Mouse (Mus musculus) activated CD4-positive, CD25-positive, alpha-beta regulatory T cell, adult 4 months (primary cell): ENCODE measurements at regions not wholly inside any gene's neighbourhood (a gene's known extent, or its start where the extent isn't known, plus 50 kb on each side); places are given as distances from the start of the nearest gene placed in this dataset.
"Not testable (repeated sequence)": the region's sequence is repeated elsewhere in the genome, so short reads cannot be mapped to it uniquely, and the experiment has no call there.

Experiments used
- ATAC-seq: one replicate; pipeline ENCODE4 v1.8.0; 2017

DNA sequence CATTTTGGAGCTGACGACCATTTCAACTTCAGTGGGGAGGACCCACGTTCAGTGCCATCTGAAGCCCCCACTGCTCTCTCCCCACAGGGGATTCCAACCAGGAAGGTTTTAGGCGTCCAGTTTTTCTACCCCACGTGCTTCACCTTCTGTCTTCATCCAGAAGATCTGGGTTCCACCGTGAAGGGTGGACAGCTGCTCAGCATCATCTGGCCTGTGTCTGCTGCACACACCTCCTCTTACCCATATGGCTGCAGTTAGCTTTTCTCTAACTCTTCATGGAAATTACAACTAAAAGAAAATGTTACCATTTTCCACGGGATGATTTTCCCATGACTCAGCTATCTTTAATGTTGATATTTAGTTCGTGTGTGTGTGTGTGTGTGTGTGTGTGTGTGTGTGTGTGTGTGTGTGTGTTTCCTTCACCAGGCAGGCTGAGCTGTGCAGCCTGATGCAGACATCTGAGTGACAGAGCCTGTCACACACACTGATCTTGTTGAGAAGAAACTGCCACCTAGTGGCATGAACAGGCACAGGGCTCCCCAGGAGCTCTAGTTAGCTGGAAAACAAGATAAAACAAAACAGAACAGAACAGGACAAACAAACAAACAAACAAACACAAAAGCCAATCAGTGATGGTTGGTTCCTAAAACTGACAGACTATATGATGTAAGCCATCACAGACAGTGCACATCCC, 107.5 kb upstream of the Rasgrp1 start:
- ATAC-seq, result peak; percentile 32

DNA sequence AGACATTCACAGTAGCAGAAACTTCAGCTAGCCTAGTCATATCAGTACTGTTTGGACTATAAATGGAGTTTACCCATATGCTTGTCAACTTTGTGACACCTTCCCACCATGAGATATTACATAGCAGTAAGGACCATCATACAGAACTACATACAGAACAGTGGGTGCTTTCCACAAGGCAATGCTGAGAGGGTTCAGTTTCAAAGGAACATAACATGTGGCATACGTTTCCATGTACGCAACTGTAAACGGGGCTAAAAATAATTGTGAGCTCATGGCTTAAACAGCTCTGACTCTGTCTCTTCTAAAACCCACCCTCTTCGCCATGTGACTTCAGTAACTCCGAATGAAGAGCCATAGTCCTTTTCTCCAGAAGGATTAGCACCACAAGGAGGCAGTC, 109.0 kb upstream of the Rasgrp1 start:
- ATAC-seq, result no peak

DNA sequence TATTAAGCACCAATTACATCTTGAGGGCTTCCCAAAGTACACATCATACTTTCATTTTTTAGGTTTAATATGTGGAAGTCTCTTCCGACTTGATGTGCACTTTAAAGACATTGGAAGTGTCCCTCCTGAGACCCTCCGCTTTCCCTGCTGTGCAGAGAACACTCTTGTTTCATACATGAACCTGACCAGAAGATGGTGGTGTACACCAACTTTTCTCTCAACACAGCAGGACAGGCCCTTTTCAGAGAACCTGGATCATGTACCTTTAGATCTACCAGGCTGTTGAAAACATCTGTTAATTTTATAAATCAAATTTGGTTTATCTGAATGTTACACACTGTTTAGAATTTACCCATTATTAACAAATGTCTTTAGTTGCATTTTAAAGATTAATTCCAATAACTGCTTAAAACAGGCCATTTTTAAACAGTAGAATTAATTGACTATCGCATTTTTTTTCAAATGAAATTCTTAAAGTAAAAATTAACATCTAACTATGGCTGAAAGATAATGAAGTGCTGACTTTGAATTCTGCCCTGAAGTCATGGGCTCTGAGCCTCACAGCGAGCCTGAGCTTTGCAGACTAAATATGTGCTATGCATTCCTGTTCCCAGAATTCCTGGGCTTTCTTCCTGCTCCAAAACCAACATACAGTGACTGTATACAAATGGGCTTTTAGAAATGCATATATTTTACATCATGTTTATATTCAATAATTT, 112.4 kb upstream of the Rasgrp1 start:
- no peak for ATAC-seq

GRCm38 (mm10) chr2:117455740-117456455, 113.1 kb upstream of the Rasgrp1 start:
- ATAC-seq, result no peak

DNA sequence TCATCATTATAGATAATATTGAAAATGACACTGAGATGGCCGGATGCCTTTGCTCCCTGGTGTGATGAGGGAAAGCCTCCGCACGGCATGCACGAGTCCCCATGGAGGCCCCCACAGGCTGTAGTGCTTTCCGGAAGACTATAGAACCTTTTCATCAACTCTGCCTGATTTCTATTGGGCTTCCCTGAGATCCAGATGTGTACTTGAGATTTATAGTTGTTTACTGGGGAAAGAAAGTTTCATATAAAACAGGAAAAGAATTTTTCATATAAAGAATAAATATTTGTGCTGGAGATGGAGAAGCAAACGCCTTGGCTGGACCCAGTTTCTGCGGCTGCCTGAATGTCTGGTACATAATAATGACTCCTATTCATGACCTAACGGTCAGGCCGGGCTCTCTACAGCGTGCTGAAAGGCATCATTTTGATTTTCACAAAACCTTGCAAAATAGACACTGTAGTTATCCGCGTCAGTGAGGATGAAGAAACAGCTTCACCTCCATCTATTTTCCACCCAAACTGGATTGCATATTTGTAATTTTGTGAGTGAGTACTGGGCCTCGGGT, 113.7 kb upstream of the Rasgrp1 start:
- no peak for ATAC-seq

GRCm38 (mm10) chr2:117461541-117462290, 118.9 kb upstream of the Rasgrp1 start:
- no peak for ATAC-seq

- ATAC-seq, result no peak
Observed at GRCm38 (mm10) chr2:117474885-117475542, 132.2 kb upstream of the Rasgrp1 start.

DNA sequence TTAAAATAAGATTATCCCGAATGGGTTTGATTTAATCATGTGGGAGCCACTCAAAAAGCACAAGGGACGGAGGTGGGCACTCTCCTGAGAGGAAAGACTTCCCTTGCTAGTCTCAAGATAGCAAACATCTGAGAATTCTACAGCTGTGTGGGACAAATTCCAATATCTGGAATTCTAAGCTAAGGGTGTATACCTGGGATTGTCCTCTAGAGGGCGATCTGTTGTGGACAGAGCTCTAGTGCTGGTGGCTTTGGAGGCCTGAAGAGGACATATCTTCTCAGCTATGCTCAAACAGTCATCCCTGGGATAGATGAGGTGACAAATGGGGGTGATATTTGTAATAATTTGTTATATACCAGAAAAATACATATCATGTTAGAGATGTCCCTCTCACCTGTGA, 132.8 kb upstream of the Rasgrp1 start:
- ATAC-seq, result no peak

DNA sequence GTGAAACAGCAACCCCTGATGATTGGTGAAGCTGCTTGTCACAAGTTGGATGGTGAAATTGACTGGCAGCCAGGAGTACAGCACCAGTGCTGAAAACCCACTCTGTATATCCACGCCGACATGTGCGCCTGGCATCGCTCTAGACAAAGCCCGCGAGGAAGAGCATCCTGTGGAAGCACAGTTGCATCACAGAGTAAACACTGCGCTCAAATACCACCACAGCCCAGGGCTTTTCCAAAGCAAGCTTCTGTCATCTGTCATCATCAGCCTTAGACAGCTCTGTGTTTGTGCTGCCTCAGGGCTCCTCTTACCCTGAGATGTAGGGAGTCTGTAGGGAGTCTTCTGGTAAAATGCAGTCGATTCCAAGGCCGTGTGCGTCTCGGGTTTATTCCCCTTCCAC, 134.7 kb upstream of the Rasgrp1 start:
- not testable (repeated sequence) for ATAC-seq

DNA sequence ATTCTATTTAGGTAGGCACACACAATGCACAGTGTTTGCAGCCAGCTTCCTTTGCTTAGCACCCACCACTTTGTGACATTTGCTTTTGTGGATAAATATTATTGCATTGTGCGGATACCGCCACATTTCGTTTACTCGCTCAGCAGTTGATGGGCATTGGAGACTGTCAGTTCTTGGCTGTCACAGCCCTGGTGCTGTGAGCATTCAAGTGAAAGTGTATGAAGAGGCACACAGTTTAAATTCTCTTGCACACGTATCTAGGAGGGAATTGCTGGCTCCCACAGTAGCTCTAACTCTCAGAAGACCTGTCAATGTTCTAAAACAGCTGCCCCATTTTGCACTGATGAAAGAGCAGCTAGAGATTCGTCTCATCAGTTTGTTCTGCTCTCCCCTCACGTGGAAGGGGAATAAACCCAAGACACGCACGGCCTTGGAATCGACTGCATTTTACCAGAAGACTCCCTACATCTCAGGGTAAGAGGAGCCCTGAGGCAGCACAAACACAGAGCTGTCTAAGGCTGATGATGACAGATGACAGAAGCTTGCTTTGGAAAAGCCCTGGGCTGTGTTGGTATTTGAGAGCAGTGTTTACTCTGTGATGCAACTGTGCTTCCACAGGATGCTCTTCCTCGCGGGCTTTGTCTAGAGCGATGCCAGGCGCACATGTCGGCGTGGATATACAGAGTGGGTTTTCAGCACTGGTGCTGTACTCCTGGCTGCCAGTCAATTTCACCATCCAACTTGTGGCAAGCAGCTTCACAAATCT, 136.6 kb upstream of the Rasgrp1 start:
- not testable (repeated sequence) for ATAC-seq

- ATAC-seq, result no peak
Observed at GRCm38 (mm10) chr2:117486447-117486846, 143.6 kb upstream of the Rasgrp1 start.

- ATAC-seq, result no peak
Observed at GRCm38 (mm10) chr2:117498565-117498964, 155.8 kb upstream of the Rasgrp1 start.

DNA sequence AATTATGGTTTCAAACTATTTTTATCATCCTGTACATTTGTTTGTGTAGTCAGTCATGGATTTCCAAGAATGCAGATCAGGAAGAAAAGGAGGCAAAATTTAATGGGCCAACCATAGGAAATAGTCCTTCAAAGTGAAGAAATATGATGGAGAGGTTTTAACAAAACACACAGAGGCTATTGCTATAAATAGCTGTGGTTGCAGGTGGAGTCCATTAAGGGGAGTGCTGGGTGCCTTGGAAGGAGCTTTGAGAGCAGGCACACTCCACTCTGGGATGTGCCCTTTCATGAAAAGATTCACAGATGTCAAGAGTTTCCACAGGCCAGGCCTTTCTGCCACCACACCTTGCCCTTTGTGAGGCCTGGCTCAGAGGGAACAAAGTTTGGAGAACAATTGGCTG, 159.8 kb upstream of the Rasgrp1 start:
- no peak for ATAC-seq

DNA sequence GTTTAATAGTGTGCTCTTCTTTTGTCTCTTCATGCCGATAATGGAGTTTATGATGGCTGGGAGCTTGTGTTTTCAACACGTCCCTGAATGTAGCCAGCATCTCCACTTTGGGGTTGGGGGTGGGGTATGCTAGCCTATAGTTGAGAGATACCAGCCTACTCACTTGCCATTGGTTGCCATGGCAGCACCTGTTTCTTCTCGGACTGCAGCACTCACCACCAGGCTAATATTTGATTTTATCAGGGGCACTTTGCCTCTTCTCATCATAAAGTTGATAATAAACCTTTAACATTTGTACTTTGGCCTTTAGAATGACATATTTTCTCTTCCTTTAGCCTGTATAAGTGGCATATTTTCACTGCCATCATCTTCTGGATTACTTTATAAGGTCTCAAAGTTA, 168.9 kb upstream of the Rasgrp1 start:
- ATAC-seq, result no peak

DNA sequence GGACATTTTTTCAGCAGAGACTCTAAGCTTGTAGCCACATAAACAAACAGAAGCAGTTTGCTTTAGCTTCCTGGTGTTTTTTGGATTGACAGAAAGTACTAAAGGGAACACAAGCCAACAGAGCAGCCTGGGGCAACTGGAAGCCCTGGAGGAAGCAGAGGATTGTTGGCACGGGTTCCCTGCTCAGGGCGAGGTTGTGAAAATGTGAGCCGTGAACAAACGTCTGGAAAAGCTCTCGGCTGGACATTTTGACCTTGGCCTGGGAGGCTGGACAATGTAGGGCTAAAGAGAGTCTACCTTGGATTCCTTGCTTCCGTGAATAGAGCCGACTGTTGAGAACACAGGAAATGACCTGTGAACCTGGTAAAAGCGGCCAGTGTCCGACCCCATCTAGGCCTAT, 169.8 kb upstream of the Rasgrp1 start:
- no peak for ATAC-seq

GRCm38 (mm10) chr2:117524437-117524836, 181.6 kb upstream of the Rasgrp1 start:
- no peak for ATAC-seq

- no peak for ATAC-seq
Observed at GRCm38 (mm10) chr2:117538865-117539264, 196.1 kb upstream of the Rasgrp1 start.

DNA sequence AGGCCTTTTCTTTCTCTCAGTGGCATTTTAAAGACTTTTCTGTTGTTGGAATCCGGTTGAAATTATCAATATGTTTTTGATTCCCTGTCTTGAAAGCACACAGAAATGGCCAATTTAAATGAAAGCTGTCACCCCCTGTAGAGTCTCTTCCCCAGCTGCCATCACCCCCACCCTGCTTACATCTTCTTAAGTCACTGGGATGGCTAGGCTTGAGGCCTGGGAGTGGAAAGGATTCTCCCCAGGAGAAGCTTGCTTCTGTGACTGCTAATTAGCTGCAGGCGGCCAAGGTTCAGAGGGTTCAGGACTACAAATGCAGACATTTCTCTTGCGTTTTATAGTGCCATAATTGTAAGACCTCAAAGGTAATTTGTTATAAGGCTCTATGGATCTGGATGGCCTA, 196.5 kb upstream of the Rasgrp1 start:
- no peak for ATAC-seq

DNA sequence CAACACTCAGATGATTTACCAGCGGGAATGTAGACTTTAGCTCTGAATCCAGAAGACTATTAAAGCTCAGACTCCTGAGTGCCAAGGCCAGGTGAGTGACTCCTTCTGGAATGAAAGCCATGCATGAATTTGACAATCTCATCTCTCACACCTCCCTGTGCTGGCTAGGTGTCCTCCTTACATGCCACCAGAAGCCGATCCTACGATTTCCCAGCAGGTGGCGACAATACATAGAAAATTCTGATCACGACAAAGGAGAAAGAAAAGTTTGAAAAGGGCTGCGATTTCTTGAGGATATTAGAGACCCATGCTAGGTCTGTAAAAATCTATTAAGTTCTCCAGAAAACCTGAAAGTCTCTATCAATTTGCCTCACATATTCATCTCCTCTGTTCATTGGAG, 198.7 kb upstream of the Rasgrp1 start:
- peak; percentile 43 for ATAC-seq

- no peak for ATAC-seq
Observed at GRCm38 (mm10) chr2:117542298-117542697, 199.5 kb upstream of the Rasgrp1 start.

DNA sequence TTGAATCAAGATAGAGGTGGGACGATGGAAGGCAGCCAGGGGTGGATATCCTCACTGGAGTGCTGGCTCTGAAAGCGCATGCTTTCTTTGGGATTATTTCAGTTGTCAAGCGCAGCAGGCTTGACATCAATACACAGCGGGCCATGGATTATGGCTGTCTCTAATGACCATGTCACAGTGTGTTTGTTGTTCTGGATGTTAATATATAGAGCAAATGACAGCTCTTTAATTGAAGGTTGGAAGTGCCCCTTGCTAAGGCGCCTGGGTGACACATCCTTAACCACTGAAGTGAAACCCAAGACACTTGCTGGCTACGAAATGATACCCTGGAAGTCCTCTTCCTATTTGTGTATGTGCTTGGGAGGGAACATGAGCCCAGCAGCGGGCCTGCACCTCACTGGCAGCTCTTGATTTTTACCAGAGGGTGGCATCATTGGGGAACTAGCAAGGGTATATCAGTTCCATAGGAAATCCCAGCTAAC, 200.5 kb upstream of the Rasgrp1 start:
- ATAC-seq, result no peak
